Mouse (Mus musculus) liver, adult 2 months (tissue): ENCODE results near the gene Pabpn1l.

Source experiments
- CTCF ChIP-seq: fragments of 200-500 bp; IDR thresholded peaks from 2 replicates; pipeline ENCODE4 v1.5.1; 2011; ENCODE audit warnings: low read depth, low read length, control low read depth
- POLR2A ChIP-seq: fragments of 200-500 bp; IDR thresholded peaks from 2 replicates; pipeline ENCODE4 v1.6.1; 2011; ENCODE audit warnings: low read length, control low read depth; ENCODE audit not compliant: insufficient read depth; ENCODE audit errors: extremely low read depth

DNA sequence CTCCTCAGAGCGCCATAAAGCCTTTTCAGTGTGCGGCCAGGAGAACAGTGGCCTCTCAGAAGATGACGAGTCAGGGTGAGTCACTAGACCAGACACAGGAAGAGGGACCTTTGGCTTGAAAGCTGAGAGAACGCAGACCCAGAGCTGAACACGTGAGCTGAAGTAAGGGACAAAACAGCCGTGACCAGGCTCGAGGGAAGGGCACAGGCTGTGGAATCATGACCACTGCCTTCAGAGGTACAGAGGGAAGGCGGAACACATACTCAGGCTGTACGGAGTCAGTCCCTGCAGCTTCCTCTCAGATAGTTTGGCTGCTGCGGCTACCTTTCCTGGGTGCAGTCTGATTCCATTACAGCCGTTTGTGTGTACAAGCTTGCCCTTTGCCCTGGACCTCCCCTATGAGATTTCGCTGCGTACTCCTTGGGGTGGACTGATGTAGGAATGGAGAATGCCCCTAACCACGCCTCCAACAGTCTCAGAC, 37.1 kb downstream of the Pabpn1l start:
- no peak for TF ChIP-seq POLR2A
- no peak for TF ChIP-seq CTCF
